Mouse (Mus musculus): ENCODE measurements around the gene Trap1a. TPM values are rescaled to one million over a fixed set of nuclear protein-coding genes. Genes with fewer than 3 reads are reported as not detected.

Trap1a gene
- total RNA-seq, 2 experiments from 2014 or later: not detected

Other genes starting within 250 kb of the Trap1a start
- not detected in 2 replicates for gene Serpina7, start 248.4 kb upstream of the Trap1a start, total RNA-seq (2014; fragmentation: Nextera tagmentation)
- not detected in 2 replicates for gene Serpina7, start 248.4 kb upstream of the Trap1a start, total RNA-seq (2017)
- gene 4930513O06Rik, start 247.4 kb upstream of the Trap1a start, total RNA-seq (2014; fragmentation: Nextera tagmentation): not detected in 2 replicates
- not detected in 2 replicates for gene 4930513O06Rik, start 247.4 kb upstream of the Trap1a start, total RNA-seq (2017)
- gene 4933428M09Rik, start 154.5 kb upstream of the Trap1a start, total RNA-seq (2014; fragmentation: Nextera tagmentation): not detected in 2 replicates
- gene 4933428M09Rik, start 154.5 kb upstream of the Trap1a start, total RNA-seq (2017): not detected in 2 replicates
- 0.24 TPM in 1 of 2 replicates, not detected in the other for gene Mum1l1, start 123.6 kb upstream of the Trap1a start, total RNA-seq (2014; fragmentation: Nextera tagmentation)
- gene Mum1l1, start 123.6 kb upstream of the Trap1a start, total RNA-seq (2017): not detected in 2 replicates
- 0.77 TPM in 1 of 2 replicates, not detected in the other for gene D330045A20Rik, start 146.7 kb downstream of the Trap1a start, total RNA-seq (2014; fragmentation: Nextera tagmentation)
- gene D330045A20Rik, start 146.7 kb downstream of the Trap1a start, total RNA-seq (2017): 0.17 and 0.41 TPM in 2 replicates
- gene Rnf128, start 229.6 kb downstream of the Trap1a start, total RNA-seq (2014; fragmentation: Nextera tagmentation): 0.32 and 1.6 TPM in 2 replicates
- gene Rnf128, start 229.6 kb downstream of the Trap1a start, total RNA-seq (2017): 0.78 and 2.2 TPM in 2 replicates

Data from granulocyte monocyte progenitor cell, adult 5-6 weeks (primary cell).